Comparison of ENCODE assay signal across 8 mouse cellular contexts in the genomic region with DNA sequence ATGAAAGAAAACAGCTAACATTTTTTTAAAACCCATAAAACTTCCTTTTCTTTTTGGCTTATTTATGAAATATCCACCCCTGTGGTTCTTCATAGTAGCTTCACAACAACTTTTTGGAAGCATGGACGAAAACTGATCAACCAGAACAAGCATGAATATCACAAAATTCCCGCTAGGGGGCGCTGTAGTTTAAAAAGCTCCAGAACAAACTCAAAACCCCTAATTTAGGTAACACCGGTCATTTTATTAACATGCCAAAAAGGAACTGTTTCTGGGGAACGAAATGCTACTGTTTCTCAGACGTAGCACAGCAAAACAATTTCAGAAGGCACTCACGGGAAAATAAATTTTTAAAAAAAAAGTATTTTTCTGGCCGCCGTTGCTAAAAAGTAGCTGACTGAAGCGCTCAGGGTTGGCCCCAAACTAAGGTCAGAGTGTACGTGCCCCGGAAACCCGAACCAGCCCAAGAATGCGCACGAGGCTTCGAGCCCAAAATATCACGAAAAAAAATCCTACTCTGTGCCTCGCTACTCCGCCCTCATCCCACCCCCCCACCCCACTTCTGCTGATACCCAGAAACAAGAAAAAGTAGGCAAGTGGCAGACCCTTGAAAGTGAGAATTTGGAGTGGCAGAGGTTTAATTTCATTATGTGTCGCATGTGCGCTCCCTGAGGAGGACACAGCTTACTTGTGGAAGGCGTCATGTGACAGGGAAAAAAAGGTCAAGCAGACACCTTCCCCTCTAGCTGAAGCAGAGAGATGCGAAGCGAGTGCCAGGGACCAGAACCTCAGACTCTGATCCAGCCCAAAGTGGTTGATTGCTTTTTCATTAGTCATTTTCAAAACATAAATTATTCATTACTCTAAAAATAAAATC. TPM values are rescaled to one million over a fixed set of nuclear protein-coding genes. Genes with fewer than 3 reads are reported as not detected.
DNase-seq lines count a peak whose midpoint lies in the region; ATAC-seq lines count a peak whose summit lies in the region.

No protein-coding gene starts in this region.

- 5% methylated on average over 24 of the region's 24 CpGs for WGBS in embryonic facial prominence, embryonic 12.5 days
- WGBS in heart, embryonic 11.5 days (ENCODE audit: insufficient replicate concordance) = 14% methylated on average over 24 of the region's 24 CpGs
- 14% methylated on average over 24 of the region's 24 CpGs for WGBS in kidney, embryonic 14.5 days
- 15% methylated on average over 24 of the region's 24 CpGs for WGBS in liver, embryonic 16.5 days (ENCODE audit: insufficient replicate concordance)
- WGBS in neural tube, embryonic 11.5 days = 27% methylated on average over 24 of the region's 24 CpGs

- H3K9me3 ChIP-seq in embryonic facial prominence, embryonic 12.5 days = no peaks in the 10 kb centered on the region
- no peaks in the 10 kb centered on the region for H3K9me3 ChIP-seq in heart, embryonic 11.5 days (replicated peaks; ENCODE audit: control insufficient read depth, low read length)
- H3K9me3 ChIP-seq in kidney, embryonic 14.5 days (ENCODE audit: control insufficient read depth, low read length) = no peaks in the 10 kb centered on the region
- no peaks in the 10 kb centered on the region for H3K9me3 ChIP-seq in liver, embryonic 16.5 days (replicated peaks; ENCODE audit: control insufficient read depth, low read length)
- no peaks in the 10 kb centered on the region for H3K9me3 ChIP-seq in neural tube, embryonic 11.5 days (ENCODE audit: control insufficient read depth, low read length)

- peaks cover 10% of the 10 kb centered on the region for H3K4me1 ChIP-seq in embryonic facial prominence, embryonic 12.5 days
- H3K4me1 ChIP-seq in heart, embryonic 11.5 days (ENCODE audit: control insufficient read depth, insufficient read depth, low read length) = no peaks in the 10 kb centered on the region
- H3K4me1 ChIP-seq in kidney, embryonic 14.5 days (ENCODE audit: control insufficient read depth, insufficient read depth, low read length) = peaks cover 26% of the 10 kb centered on the region
- H3K4me1 ChIP-seq in liver, embryonic 16.5 days (ENCODE audit: control insufficient read depth, low read depth, low read length) = no peaks in the 10 kb centered on the region
- H3K4me1 ChIP-seq in neural tube, embryonic 11.5 days (ENCODE audit: control insufficient read depth, insufficient read depth, low read length) = no peaks in the 10 kb centered on the region

- DNase-seq in adrenal gland, adult 8-10 months = peak; percentile 39
- peak; percentile 71 for DNase-seq in neural tube, embryonic 11.5 days (ENCODE audit: low spot score)
- peak; percentile 86 for DNase-seq in thymus, postnatal 0 days (ENCODE audit: low spot score)

- H3K36me3 ChIP-seq in embryonic facial prominence, embryonic 12.5 days = no peaks in the 10 kb centered on the region
- no peaks in the 10 kb centered on the region for H3K36me3 ChIP-seq in heart, embryonic 11.5 days (ENCODE audit: control insufficient read depth, insufficient read depth, low read length)
- H3K36me3 ChIP-seq in kidney, embryonic 14.5 days (ENCODE audit: control insufficient read depth, insufficient read depth, low read length) = no peaks in the 10 kb centered on the region
- H3K36me3 ChIP-seq in liver, embryonic 16.5 days (ENCODE audit: control insufficient read depth, insufficient read depth) = no peaks in the 10 kb centered on the region
- no peaks in the 10 kb centered on the region for H3K36me3 ChIP-seq in neural tube, embryonic 11.5 days (ENCODE audit: control insufficient read depth, insufficient read depth, low read length)

- no peak overlapping the region for H3K4me3 ChIP-seq in embryonic facial prominence, embryonic 12.5 days
- peak overlapping the region; percentile 9; the same call in 1 of the 2 replicates for H3K4me3 ChIP-seq in heart, embryonic 11.5 days (ENCODE audit: low read depth, low read length)
- peak overlapping the region; percentile 15; the same call in 1 of the 2 replicates for H3K4me3 ChIP-seq in kidney, embryonic 14.5 days (ENCODE audit: low read length)
- peak overlapping the region; percentile 36 for H3K4me3 ChIP-seq in liver, embryonic 16.5 days (ENCODE audit: low read depth, low read length)
- no peak overlapping the region for H3K4me3 ChIP-seq in neural tube, embryonic 11.5 days (ENCODE audit: low read depth, low read length)

- H3K27ac ChIP-seq in embryonic facial prominence, embryonic 12.5 days = no peak overlapping the region
- no peak overlapping the region for H3K27ac ChIP-seq in heart, embryonic 11.5 days (ENCODE audit: low read depth, low read length)
- no peak overlapping the region for H3K27ac ChIP-seq in kidney, embryonic 14.5 days (ENCODE audit: low read depth, low read length)
- no peak overlapping the region for H3K27ac ChIP-seq in liver, embryonic 16.5 days (ENCODE audit: low read length)
- no peak overlapping the region for H3K27ac ChIP-seq in neural tube, embryonic 11.5 days (ENCODE audit: low read depth, low read length)

- peak overlapping the region; percentile 48 for H3K4me2 ChIP-seq in embryonic facial prominence, embryonic 12.5 days (replicated peaks)
- peak overlapping the region; percentile 60 for H3K4me2 ChIP-seq in heart, embryonic 11.5 days
- H3K4me2 ChIP-seq in kidney, embryonic 14.5 days (replicated peaks; ENCODE audit: low read depth, low read length) = peak overlapping the region; percentile 35
- peak overlapping the region; percentile 42 for H3K4me2 ChIP-seq in liver, embryonic 16.5 days (ENCODE audit: low read depth, low read length)
- H3K4me2 ChIP-seq in neural tube, embryonic 11.5 days (ENCODE audit: low read depth) = peak overlapping the region; percentile 27

- H3K9ac ChIP-seq in embryonic facial prominence, embryonic 12.5 days = no peak overlapping the region
- no peak overlapping the region for H3K9ac ChIP-seq in heart, embryonic 11.5 days (ENCODE audit: low read depth, low read length)
- H3K9ac ChIP-seq in kidney, embryonic 14.5 days (ENCODE audit: low read depth, low read length) = no peak overlapping the region
- H3K9ac ChIP-seq in liver, embryonic 16.5 days (ENCODE audit: low read depth, low read length) = 0 out of 2 replicates have a peak overlapping the region, but pooled peaks have one; percentile 15
- H3K9ac ChIP-seq in neural tube, embryonic 11.5 days (ENCODE audit: low read length) = no peak overlapping the region

- H3K27me3 ChIP-seq in embryonic facial prominence, embryonic 12.5 days = 0 out of 2 replicates have a peak, but pooled peaks cover 5% of the 10 kb centered on the region
- peaks cover 13% of the 10 kb centered on the region; the same call in 1 of the 2 replicates for H3K27me3 ChIP-seq in heart, embryonic 11.5 days (ENCODE audit: control insufficient read depth, insufficient read depth, low read length)
- H3K27me3 ChIP-seq in kidney, embryonic 14.5 days (ENCODE audit: control insufficient read depth, insufficient read depth, low read length) = no peaks in the 10 kb centered on the region
- H3K27me3 ChIP-seq in liver, embryonic 16.5 days (ENCODE audit: control insufficient read depth, insufficient read depth, low read depth, low read length) = no peaks in the 10 kb centered on the region; the same call in 1 of the 2 replicates
- no peaks in the 10 kb centered on the region for H3K27me3 ChIP-seq in neural tube, embryonic 11.5 days (ENCODE audit: control insufficient read depth, insufficient read depth, low read length)

- ATAC-seq in CD4-positive, CD25-positive, alpha-beta regulatory T cell, adult 4 months = peak; percentile 73
- no peak for ATAC-seq in embryonic facial prominence, embryonic 12.5 days (ENCODE audit: insufficient number of reproducible peaks, insufficient read depth, low FRiP score, low TSS enrichment)
- ATAC-seq in heart, embryonic 11.5 days (replicated peaks; ENCODE audit: insufficient number of reproducible peaks, low FRiP score, low TSS enrichment) = no peak
- no peak for ATAC-seq in kidney, embryonic 14.5 days (ENCODE audit: low FRiP score, low TSS enrichment)
- no peak for ATAC-seq in liver, embryonic 16.5 days (ENCODE audit: low read depth)
- no peak for ATAC-seq in neural tube, embryonic 11.5 days (ENCODE audit: insufficient read depth, low FRiP score, low TSS enrichment)

RNA-seq across cellular contexts. Expression of gene Basp1, which starts 27.7 kb away (rescaled TPM):
- under 1 TPM; 0.33 to 0.50 TPM for polyA plus RNA-seq in CD4-positive, CD25-positive, alpha-beta regulatory T cell, adult 4 months (2017; shearing (Covaris generic))
- 1 to 10 TPM; 3.1 to 4.9 (median 3.6) TPM for total RNA-seq in adrenal gland, adult 8-10 months (2022)
- 146 and 177 TPM in 2 replicates for polyA plus RNA-seq in embryonic facial prominence, embryonic 12.5 days (2016; fragmentation: Nextera tagmentation; extraction: Ambion mirVana)
- polyA plus RNA-seq in heart, embryonic 11.5 days (2014; fragmentation: Nextera tagmentation; extraction: Ambion mirVana) = 15.3 and 16.3 TPM in 2 replicates
- 23.4 and 46.8 TPM in 2 replicates for polyA plus RNA-seq in kidney, embryonic 14.5 days (2014; fragmentation: Nextera tagmentation; extraction: Ambion mirVana)
- polyA plus RNA-seq in liver, embryonic 16.5 days (2015; fragmentation: Nextera tagmentation; extraction: Ambion mirVana) = 0.88 and 0.94 TPM in 2 replicates
- 201 and 207 TPM in 2 replicates for polyA plus RNA-seq in neural tube, embryonic 11.5 days (2014; fragmentation: Nextera tagmentation; extraction: Ambion mirVana)
- polyA plus RNA-seq in thymus, postnatal 0 days (2015; fragmentation: Nextera tagmentation; extraction: Ambion mirVana) = 10.7 and 13.1 TPM in 2 replicates

Comparison
In these comparisons a context has a peak if more than half of its experiments do, and no peak if none do; other contexts are left out.
1. H3K4me3 ChIP-seq: peak in heart, embryonic 11.5 days (single experiment), kidney, embryonic 14.5 days (single experiment) and liver, embryonic 16.5 days (single experiment); none in embryonic facial prominence, embryonic 12.5 days (single experiment) and neural tube, embryonic 11.5 days (single experiment).
2. Peak in every context shown above with its lines, with median percentiles within 50 percentile points of each other: DNase-seq and H3K4me2 ChIP-seq.